Mouse (Mus musculus) G1E-ER4 (cell line): ENCODE data around the gene Cenpl. TPM values are rescaled to one million over a fixed set of nuclear protein-coding genes. Genes with fewer than 3 reads are reported as not detected.

Experiments used
- GATA1 ChIP-seq: IDR thresholded peaks from one replicate; pipeline ENCODE4 v1.8.0; 2012; ENCODE audit warnings: low read length, inconsistent platforms
- polyA plus RNA-seq: library from polyadenylated mRNA; stranded (reverse); fragments of >175 nt; gene quantifications from 2 replicates; pipeline ENCODE4 v1.2.3, GENCODE M21; 2012

The Cenpl gene
- polyA plus RNA-seq, 1 experiment, result 9.6 TPM

GRCm38 (mm10) chr1:161122661-161123418, 52.3 kb downstream of the Cenpl start:
- TF ChIP-seq GATA1, result no peak

GRCm38 (mm10) chr1:161126461-161126860, 55.9 kb downstream of the Cenpl start:
- TF ChIP-seq GATA1, result no peak

DNA sequence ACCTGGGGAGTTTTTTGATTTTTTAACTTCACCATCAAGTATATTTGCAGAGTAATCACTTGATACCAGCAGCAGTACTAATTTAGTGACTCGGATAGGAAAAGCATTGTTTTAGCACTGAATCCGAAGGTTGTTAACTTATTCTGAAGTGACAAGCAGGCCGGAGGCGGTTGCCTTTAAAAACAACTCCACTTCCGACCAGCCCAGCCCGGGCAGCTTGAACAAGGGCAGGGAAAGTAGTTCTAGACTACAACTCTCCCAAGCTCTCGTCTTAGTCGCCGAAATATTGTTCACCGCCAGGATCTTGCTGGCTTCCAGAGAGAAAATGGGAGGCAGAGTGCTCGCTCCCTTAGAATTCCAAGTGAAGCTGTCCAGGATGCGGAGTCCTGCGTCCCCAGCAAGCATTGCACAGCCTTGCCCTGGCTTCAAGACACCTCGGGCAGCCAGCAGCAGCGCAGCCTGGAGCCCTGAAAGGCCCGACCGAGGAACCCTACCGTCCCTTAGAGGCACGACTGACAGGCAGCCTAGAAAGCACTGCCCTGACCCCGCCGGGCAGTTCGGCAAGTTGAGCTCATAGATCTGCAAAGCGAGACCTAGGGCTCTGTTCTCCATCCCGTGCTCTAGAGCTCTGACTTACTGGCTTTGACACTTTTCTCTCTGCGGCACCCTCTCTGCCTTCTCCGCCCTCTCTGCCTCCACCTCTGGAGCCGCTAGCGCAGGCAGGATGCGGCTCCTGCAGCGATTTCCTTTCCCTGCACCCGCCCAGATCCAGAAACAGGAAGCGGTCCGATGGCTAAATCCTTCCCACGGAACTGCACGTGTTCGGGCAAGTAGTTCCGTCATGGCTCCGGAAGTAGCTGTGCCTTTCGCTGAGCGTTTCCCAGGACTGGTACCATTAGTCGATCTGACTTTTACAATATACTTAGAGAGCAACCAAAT, 60.5 kb downstream of the Cenpl start, which contains the start of gene Klhl20:
Gene Klhl20, minus strand, starts transcription at position 786 of the 939 bp plus-strand sequence.
- TF ChIP-seq GATA1, result no peak

Other genes with a start within 250 kb of the Cenpl start
- gene Rc3h1, start 164.3 kb upstream of the Cenpl start, polyA plus RNA-seq, result 1.1 and 1.2 TPM in 2 replicates
- gene Serpinc1, start 92.1 kb upstream of the Cenpl start, polyA plus RNA-seq, result 0.09 TPM in 1 of 2 replicates, not detected in the other
- 0.15 and 0.17 TPM in 2 replicates for gene Zbtb37, start 35.9 kb upstream of the Cenpl start, polyA plus RNA-seq
- 4.0 and 5.3 TPM in 2 replicates for gene Dars2, start 55 bp upstream of the Cenpl start, polyA plus RNA-seq
- 1.3 and 2.0 TPM in 2 replicates for gene Klhl20, start 60.8 kb downstream of the Cenpl start, polyA plus RNA-seq
- not detected in 2 replicates for gene Ankrd45, start 72.0 kb downstream of the Cenpl start, polyA plus RNA-seq
- gene Tex50, start 88.6 kb downstream of the Cenpl start, polyA plus RNA-seq, result not detected in 2 replicates
- gene Prdx6, start 180.5 kb downstream of the Cenpl start, polyA plus RNA-seq, result 58.8 and 105 TPM in 2 replicates